Mouse (Mus musculus): ENCODE results near the gene St8sia1. TPM values are rescaled to one million over a fixed set of nuclear protein-coding genes. Genes with fewer than 3 reads are reported as not detected.

The St8sia1 gene
- total and polyA plus RNA-seq, 2 experiments from 2014 or later: 3.5 to 15.5 TPM

- Histone ChIP-seq H3K27me3 (ENCODE audit: insufficient read depth, low read length) (no peaks in the 10 kb centered on the region), H3K36me3 (ENCODE audit: insufficient read depth) (no peaks in the 10 kb centered on the region), H3K27ac (ENCODE audit: low read depth, low read length) (no peak overlapping the region), H3K4me2 (ENCODE audit: low read depth) (peak overlapping the region; percentile 15), H3K4me1 (ENCODE audit: insufficient read depth) (peaks cover 10% of the 10 kb centered on the region), H3K4me3 (ENCODE audit: low read depth, low read length) (no peak overlapping the region), H3K9me3 (ENCODE audit: low read length) (no peaks in the 10 kb centered on the region), H3K9ac (no peak overlapping the region)
- no peak for TF ChIP-seq CTCF (IDR thresholded peaks at IDR 0.05; ENCODE audit: low read depth)
- ATAC-seq: peak; percentile 73
- 6% methylated on average over 8 of the region's 8 CpGs for WGBS
- peak; percentile 61 for DNase-seq
Observed at GRCm38 (mm10) chr6:142876279-142876899, 87.9 kb downstream of the St8sia1 start.

DNA sequence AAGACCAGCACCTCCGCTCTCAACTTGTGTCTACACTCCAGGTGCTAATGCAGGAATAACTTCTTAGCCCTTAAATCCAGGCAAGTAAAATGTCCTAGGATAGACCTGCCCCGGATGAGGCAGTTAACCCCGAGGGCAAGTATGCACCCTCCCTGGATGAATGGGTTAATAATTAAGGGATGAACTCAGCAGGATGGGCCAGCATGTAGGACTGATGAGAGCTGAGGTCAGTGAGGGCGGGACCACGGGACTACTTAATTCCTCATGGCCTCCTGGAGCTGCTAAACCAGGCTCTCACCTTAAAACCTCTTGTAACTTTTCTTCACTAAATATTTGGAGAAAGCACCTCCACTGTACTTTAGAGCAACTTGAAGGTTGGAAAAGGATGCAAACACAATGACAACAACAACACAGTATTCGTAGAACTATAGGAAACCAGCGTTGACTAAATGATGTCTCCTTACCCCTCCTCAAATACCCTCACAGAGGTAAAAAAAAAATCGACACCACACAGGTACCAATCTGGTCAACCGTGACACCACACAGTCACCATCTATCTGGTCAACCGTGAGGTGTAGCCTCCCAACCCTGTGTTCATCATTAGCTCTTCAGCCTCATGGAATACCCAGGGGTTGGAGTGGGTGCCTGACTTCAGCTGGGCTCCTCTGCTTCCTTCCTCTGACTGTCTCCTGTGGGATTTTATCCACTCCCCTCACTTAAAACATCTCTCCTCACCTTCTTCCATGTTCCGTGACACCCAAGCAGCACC is 90.3 kb downstream of the St8sia1 start:
- DNase-seq: no peak
- H3K27me3 ChIP-seq (ENCODE audit: insufficient read depth, low read length): no peaks in the 10 kb centered on the region
- no peaks in the 10 kb centered on the region for H3K9me3 ChIP-seq (ENCODE audit: low read length)
- H3K4me2 ChIP-seq (ENCODE audit: low read depth): no peak overlapping the region
- peaks cover 10% of the 10 kb centered on the region for H3K4me1 ChIP-seq (ENCODE audit: insufficient read depth)
- no peak overlapping the region for H3K4me3 ChIP-seq (ENCODE audit: low read depth, low read length)
- H3K9ac ChIP-seq: no peak overlapping the region
- ATAC-seq: no peak
- 88% methylated on average over 11 of the region's 11 CpGs for WGBS
- H3K27ac ChIP-seq (ENCODE audit: low read depth, low read length): no peak overlapping the region
- no peaks in the 10 kb centered on the region for H3K36me3 ChIP-seq (ENCODE audit: insufficient read depth)
- no peak for TF ChIP-seq CTCF (IDR thresholded peaks at IDR 0.05; ENCODE audit: low read depth)

DNA sequence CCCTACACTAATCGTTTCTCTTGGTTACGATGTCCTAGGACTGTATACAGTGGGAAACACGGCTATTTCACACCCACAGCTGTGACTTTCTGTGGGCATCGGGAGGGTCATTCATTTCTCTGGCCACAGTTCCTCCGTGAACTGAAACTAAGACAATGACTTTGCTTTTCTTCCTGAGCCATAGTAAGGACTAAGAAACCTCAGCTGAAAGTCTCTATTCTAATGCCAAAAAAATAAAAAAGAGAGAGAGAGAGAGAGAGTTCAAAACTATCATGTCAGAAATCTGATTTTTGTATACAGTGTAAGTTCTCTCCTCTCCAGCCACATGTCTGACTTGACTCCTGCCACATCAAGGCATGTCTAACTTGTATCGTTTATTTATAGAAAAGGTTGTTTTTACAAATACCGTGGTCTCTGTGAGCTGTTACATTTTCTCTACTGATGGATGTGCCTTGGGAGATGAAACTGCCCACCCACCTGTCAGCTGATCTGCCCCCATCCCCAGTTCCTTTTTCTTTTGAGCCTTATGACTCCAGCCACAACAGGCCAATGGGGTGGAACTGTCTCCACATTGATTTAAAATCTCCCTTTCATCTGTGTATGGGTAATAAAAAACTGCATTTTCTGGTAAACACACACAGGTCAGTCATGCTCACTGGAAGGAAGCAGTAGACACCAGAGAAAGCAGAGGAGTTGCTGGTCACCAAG is 94.4 kb downstream of the St8sia1 start:
- H3K4me1 ChIP-seq (ENCODE audit: insufficient read depth): no peaks in the 10 kb centered on the region; the same call in 1 of the 2 replicates
- no peaks in the 10 kb centered on the region for H3K36me3 ChIP-seq (ENCODE audit: insufficient read depth)
- H3K9ac ChIP-seq: no peak overlapping the region
- no peaks in the 10 kb centered on the region for H3K27me3 ChIP-seq (ENCODE audit: insufficient read depth, low read length)
- ATAC-seq: no peak
- 75% methylated on average over 7 of the region's 7 CpGs for WGBS
- H3K4me3 ChIP-seq (ENCODE audit: low read depth, low read length): no peak overlapping the region
- no peaks in the 10 kb centered on the region for H3K9me3 ChIP-seq (ENCODE audit: low read length)
- TF ChIP-seq CTCF (IDR thresholded peaks at IDR 0.05; ENCODE audit: low read depth): no peak
- no peak for DNase-seq
- no peak overlapping the region for H3K27ac ChIP-seq (ENCODE audit: low read depth, low read length)
- no peak overlapping the region for H3K4me2 ChIP-seq (ENCODE audit: low read depth)

DNA sequence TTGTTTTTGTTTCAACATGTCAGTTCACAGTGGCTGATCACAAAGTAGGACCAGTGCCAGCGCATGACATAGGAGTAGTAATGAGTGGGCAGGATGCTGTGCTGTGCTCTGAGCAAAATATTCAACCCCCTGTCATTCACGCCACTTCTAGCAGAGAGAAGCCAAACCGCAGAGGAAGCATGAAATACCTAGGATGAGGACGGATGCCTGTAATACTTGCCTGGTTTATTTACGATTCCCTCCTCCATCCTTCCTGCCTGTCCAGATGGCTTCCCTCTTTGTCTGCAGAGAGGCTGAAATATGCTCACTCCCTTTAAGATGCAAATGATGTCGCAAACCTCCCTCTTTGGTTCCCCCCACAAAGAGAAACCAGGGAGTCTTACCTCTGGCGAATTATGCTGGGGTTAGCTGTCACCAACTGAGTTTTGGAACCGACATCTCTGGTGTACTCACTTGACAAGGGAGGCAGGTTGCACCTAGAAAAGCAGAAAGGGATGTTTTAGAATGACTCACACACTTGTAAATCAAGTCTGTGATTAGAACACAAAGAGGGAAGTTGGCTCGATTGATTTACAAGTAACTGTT is 96.7 kb downstream of the St8sia1 start:
- H3K36me3 ChIP-seq (ENCODE audit: insufficient read depth): no peaks in the 10 kb centered on the region
- H3K9ac ChIP-seq: peak overlapping the region; percentile 37; the same call in 1 of the 2 replicates
- 6% methylated on average over 9 of the region's 9 CpGs for WGBS
- H3K27me3 ChIP-seq (ENCODE audit: insufficient read depth, low read length): no peaks in the 10 kb centered on the region
- no peaks in the 10 kb centered on the region for H3K9me3 ChIP-seq (ENCODE audit: low read length)
- no peak for TF ChIP-seq CTCF (IDR thresholded peaks at IDR 0.05; ENCODE audit: low read depth)
- ATAC-seq (peak; percentile 88), DNase-seq (peak; percentile 82)
- no peaks in the 10 kb centered on the region; the same call in 1 of the 2 replicates for H3K4me1 ChIP-seq (ENCODE audit: insufficient read depth)
- H3K4me3 ChIP-seq (ENCODE audit: low read depth, low read length): no peak overlapping the region
- peak overlapping the region; percentile 74 for H3K27ac ChIP-seq (ENCODE audit: low read depth, low read length)
- peak overlapping the region; percentile 29 for H3K4me2 ChIP-seq (ENCODE audit: low read depth)

GRCm38 (mm10) chr6:142867023-142867422 is 97.2 kb downstream of the St8sia1 start:
- TF ChIP-seq CTCF (IDR thresholded peaks at IDR 0.05; ENCODE audit: low read depth): no peak
- 98% methylated on average over 2 of the region's 2 CpGs for WGBS
- H3K4me1 ChIP-seq (ENCODE audit: insufficient read depth): no peaks in the 10 kb centered on the region; the same call in 1 of the 2 replicates
- H3K4me2 ChIP-seq (ENCODE audit: low read depth): no peak overlapping the region
- peak overlapping the region; percentile 74 for H3K27ac ChIP-seq (ENCODE audit: low read depth, low read length)
- no peak overlapping the region for H3K9ac ChIP-seq
- H3K36me3 ChIP-seq (ENCODE audit: insufficient read depth): no peaks in the 10 kb centered on the region
- H3K9me3 ChIP-seq (ENCODE audit: low read length): no peaks in the 10 kb centered on the region
- no peaks in the 10 kb centered on the region for H3K27me3 ChIP-seq (ENCODE audit: insufficient read depth, low read length)
- H3K4me3 ChIP-seq (ENCODE audit: low read depth, low read length): no peak overlapping the region
- ATAC-seq (peak; percentile 4; the same call in 1 of the 2 replicates), DNase-seq (no peak)

GRCm38 (mm10) chr6:142865199-142865598 is 99.1 kb downstream of the St8sia1 start:
- Histone ChIP-seq H3K4me3 (ENCODE audit: low read depth, low read length) (no peak overlapping the region), H3K27ac (ENCODE audit: low read depth, low read length) (no peak overlapping the region), H3K4me1 (ENCODE audit: insufficient read depth) (no peaks in the 10 kb centered on the region; the same call in 1 of the 2 replicates), H3K9me3 (ENCODE audit: low read length) (no peaks in the 10 kb centered on the region), H3K9ac (no peak overlapping the region), H3K36me3 (ENCODE audit: insufficient read depth) (no peaks in the 10 kb centered on the region), H3K27me3 (ENCODE audit: insufficient read depth, low read length) (no peaks in the 10 kb centered on the region), H3K4me2 (ENCODE audit: low read depth) (no peak overlapping the region)
- DNase-seq: no peak
- no peak for TF ChIP-seq CTCF (IDR thresholded peaks at IDR 0.05; ENCODE audit: low read depth)
- ATAC-seq: no peak
- WGBS: 93% methylated on average over 6 of the region's 6 CpGs

All from forebrain, postnatal 0 days (tissue).